Mouse (Mus musculus): ENCODE results near the gene Ces1a. TPM values are rescaled to one million over a fixed set of nuclear protein-coding genes. Genes with fewer than 3 reads are reported as not detected.

Ces1a gene
- total and polyA plus RNA-seq, 2 experiments from 2014 or later, result not detected

GRCm38 (mm10) chr8:93012226-93012625, 35.8 kb downstream of the Ces1a start:
- H3K36me3 ChIP-seq (ENCODE audit: insufficient read depth, low read length), result no peaks in the 10 kb centered on the region
- peak; percentile 10 for DNase-seq (ENCODE audit: low spot score)
- H3K4me1 ChIP-seq (ENCODE audit: insufficient read depth, low read length), result no peaks in the 10 kb centered on the region
- no peaks in the 10 kb centered on the region for H3K27me3 ChIP-seq (ENCODE audit: insufficient read depth, low read length)
- H3K27ac ChIP-seq (ENCODE audit: low read depth, low read length), result no peak overlapping the region
- TF ChIP-seq CTCF (IDR thresholded peaks at IDR 0.05), result peak; percentile 61
- H3K4me2 ChIP-seq (ENCODE audit: low read depth, low read length, poor library complexity, severe bottlenecking), result no peak overlapping the region
- H3K4me3 ChIP-seq (ENCODE audit: low read depth, low read length), result no peak overlapping the region
- ATAC-seq (ENCODE audit: low FRiP score), result no peak
- no peaks in the 10 kb centered on the region for H3K9me3 ChIP-seq (ENCODE audit: low read length)
- no peak overlapping the region for H3K9ac ChIP-seq (replicated peaks; ENCODE audit: low read length, poor library complexity, severe bottlenecking)
- WGBS, result 70% methylated on average over 6 of the region's 6 CpGs

- H3K9me3 ChIP-seq (ENCODE audit: low read length), result no peaks in the 10 kb centered on the region
- H3K27me3 ChIP-seq (ENCODE audit: insufficient read depth, low read length), result no peaks in the 10 kb centered on the region
- peak; percentile 99 for TF ChIP-seq CTCF (IDR thresholded peaks at IDR 0.05)
- no peak overlapping the region for H3K9ac ChIP-seq (replicated peaks; ENCODE audit: low read length, poor library complexity, severe bottlenecking)
- peak; percentile 66; the same call in 1 of the 2 replicates for ATAC-seq (ENCODE audit: low FRiP score)
- H3K4me2 ChIP-seq (ENCODE audit: low read depth, low read length, poor library complexity, severe bottlenecking), result no peak overlapping the region
- peak; percentile 93 for DNase-seq (ENCODE audit: low spot score)
- no peaks in the 10 kb centered on the region for H3K36me3 ChIP-seq (ENCODE audit: insufficient read depth, low read length)
- H3K4me1 ChIP-seq (ENCODE audit: insufficient read depth, low read length), result no peaks in the 10 kb centered on the region
- no peak overlapping the region for H3K4me3 ChIP-seq (ENCODE audit: low read depth, low read length)
- no peak overlapping the region for H3K27ac ChIP-seq (ENCODE audit: low read depth, low read length)
- 8% methylated on average over 9 of the region's 9 CpGs for WGBS
Observed at GRCm38 (mm10) chr8:93011439-93011838, 36.6 kb downstream of the Ces1a start.

GRCm38 (mm10) chr8:93010286-93010685, 37.7 kb downstream of the Ces1a start:
- no peaks in the 10 kb centered on the region for H3K36me3 ChIP-seq (ENCODE audit: insufficient read depth, low read length)
- H3K27ac ChIP-seq (ENCODE audit: low read depth, low read length), result no peak overlapping the region
- H3K4me1 ChIP-seq (ENCODE audit: insufficient read depth, low read length), result no peaks in the 10 kb centered on the region
- DNase-seq (ENCODE audit: low spot score) (peak; percentile 89), ATAC-seq (ENCODE audit: low FRiP score) (no peak)
- TF ChIP-seq CTCF (IDR thresholded peaks at IDR 0.05), result peak; percentile 85
- no peaks in the 10 kb centered on the region for H3K9me3 ChIP-seq (ENCODE audit: low read length)
- 25% methylated on average over 5 of the region's 5 CpGs for WGBS
- no peak overlapping the region for H3K9ac ChIP-seq (replicated peaks; ENCODE audit: low read length, poor library complexity, severe bottlenecking)
- no peaks in the 10 kb centered on the region for H3K27me3 ChIP-seq (ENCODE audit: insufficient read depth, low read length)
- no peak overlapping the region for H3K4me2 ChIP-seq (ENCODE audit: low read depth, low read length, poor library complexity, severe bottlenecking)
- H3K4me3 ChIP-seq (ENCODE audit: low read depth, low read length), result no peak overlapping the region

- H3K27me3 ChIP-seq (ENCODE audit: insufficient read depth, low read length), result no peaks in the 10 kb centered on the region
- H3K9me3 ChIP-seq (ENCODE audit: low read length), result no peaks in the 10 kb centered on the region
- H3K9ac ChIP-seq (replicated peaks; ENCODE audit: low read length, poor library complexity, severe bottlenecking), result no peak overlapping the region
- TF ChIP-seq CTCF (IDR thresholded peaks at IDR 0.05), result peak; percentile 90
- ATAC-seq (ENCODE audit: low FRiP score) (no peak), DNase-seq (ENCODE audit: low spot score) (peak; percentile 86)
- WGBS, result 42% methylated on average over 2 of the region's 2 CpGs
- no peaks in the 10 kb centered on the region for H3K4me1 ChIP-seq (ENCODE audit: insufficient read depth, low read length)
- no peak overlapping the region for H3K4me2 ChIP-seq (ENCODE audit: low read depth, low read length, poor library complexity, severe bottlenecking)
- H3K4me3 ChIP-seq (ENCODE audit: low read depth, low read length), result no peak overlapping the region
- no peaks in the 10 kb centered on the region for H3K36me3 ChIP-seq (ENCODE audit: insufficient read depth, low read length)
- H3K27ac ChIP-seq (ENCODE audit: low read depth, low read length), result no peak overlapping the region
Observed at GRCm38 (mm10) chr8:92998600-92998999, 49.4 kb downstream of the Ces1a start.

- WGBS, result 30% methylated on average over 5 of the region's 5 CpGs
- no peak overlapping the region for H3K4me2 ChIP-seq (ENCODE audit: low read depth, low read length, poor library complexity, severe bottlenecking)
- no peak for ATAC-seq (ENCODE audit: low FRiP score)
Observed at GRCm38 (mm10) chr8:92996840-92997239, 51.2 kb downstream of the Ces1a start.

GRCm38 (mm10) chr8:92984376-92984775, 63.6 kb downstream of the Ces1a start:
- no peak overlapping the region for H3K27ac ChIP-seq (ENCODE audit: low read depth, low read length)
- no peak overlapping the region for H3K4me3 ChIP-seq (ENCODE audit: low read depth, low read length)
- DNase-seq (ENCODE audit: low spot score) (no peak), ATAC-seq (ENCODE audit: low FRiP score) (no peak)
- no peak overlapping the region for H3K4me2 ChIP-seq (ENCODE audit: low read depth, low read length, poor library complexity, severe bottlenecking)
- no peak overlapping the region for H3K9ac ChIP-seq (replicated peaks; ENCODE audit: low read length, poor library complexity, severe bottlenecking)
- no peaks in the 10 kb centered on the region for H3K36me3 ChIP-seq (ENCODE audit: insufficient read depth, low read length)
- H3K9me3 ChIP-seq (ENCODE audit: low read length), result no peaks in the 10 kb centered on the region
- H3K4me1 ChIP-seq (ENCODE audit: insufficient read depth, low read length), result no peaks in the 10 kb centered on the region
- no peak for TF ChIP-seq CTCF (IDR thresholded peaks at IDR 0.05)
- 67% methylated on average over 2 of the region's 2 CpGs for WGBS
- H3K27me3 ChIP-seq (ENCODE audit: insufficient read depth, low read length), result no peaks in the 10 kb centered on the region

More at GRCm38 (mm10) chr8:92996840-92997239, 51.2 kb downstream of the Ces1a start:
- H3K9ac ChIP-seq (replicated peaks; ENCODE audit: low read length, poor library complexity, severe bottlenecking), result no peak overlapping the region
- H3K4me3 ChIP-seq (ENCODE audit: low read depth, low read length), result no peak overlapping the region
- no peaks in the 10 kb centered on the region for H3K4me1 ChIP-seq (ENCODE audit: insufficient read depth, low read length)
- no peaks in the 10 kb centered on the region for H3K36me3 ChIP-seq (ENCODE audit: insufficient read depth, low read length)
- peak; percentile 33 for DNase-seq (ENCODE audit: low spot score)
- H3K27ac ChIP-seq (ENCODE audit: low read depth, low read length), result no peak overlapping the region
- no peaks in the 10 kb centered on the region for H3K9me3 ChIP-seq (ENCODE audit: low read length)
- H3K27me3 ChIP-seq (ENCODE audit: insufficient read depth, low read length), result no peaks in the 10 kb centered on the region
- peak; percentile 76 for TF ChIP-seq CTCF (IDR thresholded peaks at IDR 0.05)
